Mouse (Mus musculus) erythroblast, adult 5-6 weeks (primary cell): ENCODE measurements around the gene Olig1. TPM values are rescaled to one million over a fixed set of nuclear protein-coding genes. Genes with fewer than 3 reads are reported as not detected.

Source experiments
- ATAC-seq: replicated peaks from 2 replicates; pipeline ENCODE4 v1.8.0; 2016; ENCODE audit warnings: moderate number of reproducible peaks, mild to moderate bottlenecking, moderate TSS enrichment, inconsistent platforms; ENCODE audit not compliant: poor library complexity, low FRiP score, severe bottlenecking
- total RNA-seq, 2 experiments: library from RNA; stranded (forward) in 1 of 2; stranded (reverse) in 1 of 2; fragments of 150-400 nt in 1 of 2; fragments of 200-764, 138-1000 nt in 1 of 2; gene quantifications; 2 replicates each; pipeline versions ENCODE4 v1.2.3 to v1.2.4; 2015 to 2017; ENCODE audit warnings: low replicate concordance in 2 of 2

Olig1 gene
- total RNA-seq (2015; ENCODE audit: low replicate concordance) (not detected in 2 replicates), total RNA-seq (2017; ENCODE audit: low replicate concordance) (not detected in 2 replicates)

DNA sequence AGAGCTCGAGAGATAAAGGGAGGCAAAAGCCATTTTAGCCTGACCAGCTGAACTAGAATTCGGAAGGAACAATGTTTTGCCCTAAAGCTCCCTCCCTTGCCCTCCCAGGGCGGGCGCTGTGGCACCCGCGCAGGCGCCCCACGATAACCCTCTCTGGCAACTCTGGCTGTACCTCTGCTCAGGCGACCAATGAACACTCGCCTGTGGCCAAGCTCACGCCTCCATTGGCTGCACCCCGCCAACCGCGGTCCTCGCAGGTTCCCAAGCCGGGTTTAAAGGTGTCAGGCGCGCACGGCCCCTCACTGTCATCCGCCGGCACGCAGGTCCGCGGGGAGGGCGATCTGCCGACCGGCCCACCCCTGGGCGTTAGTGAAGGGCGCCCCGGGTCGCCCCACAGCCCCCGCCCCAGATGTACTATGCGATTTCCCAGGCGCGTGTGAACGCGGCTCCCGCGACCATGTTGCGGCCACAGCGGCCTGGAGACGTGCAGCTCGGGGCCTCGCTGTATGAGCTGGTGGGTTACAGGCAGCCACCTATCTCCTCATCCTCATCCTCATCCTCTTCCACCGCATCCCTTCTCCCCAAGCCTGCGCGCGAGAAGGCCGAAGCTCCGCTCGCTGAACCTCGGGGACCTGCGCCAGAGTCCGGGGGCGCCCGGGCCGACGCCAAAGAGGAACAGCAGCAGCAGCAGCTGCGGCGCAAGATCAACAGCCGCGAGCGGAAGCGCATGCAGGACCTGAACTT lies at the start of gene Olig1:
Olig1 (plus strand) TSS at position 305 of the 744 bp plus-strand sequence.
- ATAC-seq = no peak

- no peak for ATAC-seq
Measured at GRCm38 (mm10) chr16:91222171-91222642, 47.4 kb upstream of the Olig1 start.

DNA sequence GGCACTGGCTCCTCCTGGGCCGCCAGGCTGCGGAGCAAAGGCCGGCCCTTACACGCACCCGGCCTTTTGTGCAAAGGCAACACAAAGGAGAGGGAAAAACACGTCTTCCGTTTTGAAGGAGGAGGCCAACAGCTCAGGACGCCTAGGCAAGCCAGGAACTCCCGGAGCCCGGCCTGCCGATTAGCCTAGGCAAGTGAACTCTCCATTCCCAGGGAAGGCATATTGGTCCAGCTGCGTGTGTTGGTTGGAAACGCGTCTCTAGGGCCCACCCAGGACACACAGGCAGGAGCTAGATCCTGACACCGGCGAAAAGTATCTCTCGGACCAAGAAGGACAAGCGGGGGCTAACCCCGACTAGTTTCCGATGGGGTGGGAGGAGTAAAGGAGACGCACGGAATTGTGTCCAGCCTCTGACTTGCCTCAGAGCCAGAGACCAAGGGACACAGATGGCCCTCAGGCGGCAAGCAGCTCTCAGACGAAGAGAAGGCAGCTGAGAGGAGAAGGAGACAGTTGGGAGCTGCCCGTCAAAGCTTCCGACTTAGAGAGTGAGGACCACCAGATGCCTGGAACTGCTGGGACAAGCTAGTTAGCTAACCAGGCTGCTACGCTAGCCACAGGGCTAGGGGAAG lies 46.8 kb upstream of the Olig1 start:
- ATAC-seq = no peak

DNA sequence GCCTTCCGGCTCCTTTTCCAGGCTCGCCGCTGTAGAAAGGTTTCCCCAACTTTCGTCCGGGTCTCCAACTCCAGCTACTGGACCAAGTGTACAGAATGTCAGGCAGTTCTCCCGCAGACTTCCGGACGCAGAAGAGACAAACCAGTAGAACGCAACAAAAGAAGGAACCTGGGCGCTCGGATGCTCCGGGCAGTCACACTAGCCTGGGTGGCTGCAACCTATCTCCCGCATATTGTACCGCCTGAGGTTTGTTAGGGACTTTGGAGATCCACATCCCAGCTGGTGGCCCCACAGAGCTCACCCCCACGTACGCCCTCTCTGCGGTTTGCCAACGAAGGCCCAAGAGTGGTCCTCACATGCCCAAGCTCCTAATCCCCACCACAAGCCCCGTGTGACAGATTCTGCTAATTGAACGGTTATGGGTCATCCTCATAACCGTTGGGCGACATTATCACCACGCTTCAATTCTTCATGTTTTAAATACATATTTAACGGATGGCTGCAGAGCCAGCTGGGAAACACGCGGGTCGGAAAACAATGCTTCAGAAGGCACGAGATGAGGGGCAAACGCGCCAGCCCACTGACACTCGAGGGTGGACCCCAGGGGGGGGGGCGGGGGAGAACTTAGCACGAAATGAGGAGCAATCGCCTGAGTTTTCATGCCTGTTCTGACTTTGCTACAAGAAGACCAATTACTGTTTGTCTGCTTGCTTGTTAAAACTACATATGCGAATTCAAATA lies 46.1 kb upstream of the Olig1 start:
- ATAC-seq = no peak

- no peak for ATAC-seq
Measured at GRCm38 (mm10) chr16:91224068-91224402, 45.5 kb upstream of the Olig1 start.

GRCm38 (mm10) chr16:91224481-91225232 lies 44.9 kb upstream of the Olig1 start:
- no peak for ATAC-seq

DNA sequence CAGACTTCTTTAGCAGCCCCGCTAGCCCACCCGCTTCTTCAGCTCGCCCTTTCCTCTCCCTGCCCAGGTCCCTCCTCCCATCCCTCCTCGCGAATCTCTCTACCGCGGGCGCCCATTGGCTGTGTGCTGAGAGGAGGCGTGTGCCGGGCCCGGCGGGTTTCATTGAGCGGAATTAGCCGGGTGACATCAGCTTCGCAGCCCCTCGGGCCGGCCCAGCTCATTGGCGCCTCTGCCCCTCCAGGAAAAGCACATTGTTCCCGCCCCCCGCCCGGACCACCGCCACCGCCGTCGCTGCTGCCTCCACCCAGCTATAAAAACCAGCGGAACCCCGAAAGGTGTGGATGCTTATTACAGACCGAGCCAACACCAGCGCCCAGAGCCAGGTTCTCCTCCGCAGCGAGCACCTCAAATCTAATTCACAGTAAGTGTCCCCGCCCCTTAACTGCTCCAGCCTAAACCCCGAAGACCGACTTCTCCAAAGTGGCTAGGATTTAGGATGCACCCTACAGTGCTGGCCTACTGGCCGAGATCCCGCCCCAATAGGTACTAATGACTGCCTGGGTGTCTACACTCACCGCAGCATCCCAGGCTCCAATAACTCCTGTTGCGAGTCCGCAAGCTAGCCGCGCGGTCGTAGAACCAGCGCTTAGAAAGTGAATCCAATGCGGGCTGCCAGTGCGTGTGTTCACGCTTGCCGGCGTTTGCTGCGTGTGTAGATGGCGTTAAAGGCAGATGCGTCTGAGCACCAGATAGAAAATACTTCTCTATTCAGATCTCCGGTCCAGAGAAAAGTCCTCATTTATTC lies 44.1 kb upstream of the Olig1 start, which contains the start of gene Olig2:
Olig2 (plus strand) TSS at position 225 of the 805 bp plus-strand sequence.
- no peak for ATAC-seq

DNA sequence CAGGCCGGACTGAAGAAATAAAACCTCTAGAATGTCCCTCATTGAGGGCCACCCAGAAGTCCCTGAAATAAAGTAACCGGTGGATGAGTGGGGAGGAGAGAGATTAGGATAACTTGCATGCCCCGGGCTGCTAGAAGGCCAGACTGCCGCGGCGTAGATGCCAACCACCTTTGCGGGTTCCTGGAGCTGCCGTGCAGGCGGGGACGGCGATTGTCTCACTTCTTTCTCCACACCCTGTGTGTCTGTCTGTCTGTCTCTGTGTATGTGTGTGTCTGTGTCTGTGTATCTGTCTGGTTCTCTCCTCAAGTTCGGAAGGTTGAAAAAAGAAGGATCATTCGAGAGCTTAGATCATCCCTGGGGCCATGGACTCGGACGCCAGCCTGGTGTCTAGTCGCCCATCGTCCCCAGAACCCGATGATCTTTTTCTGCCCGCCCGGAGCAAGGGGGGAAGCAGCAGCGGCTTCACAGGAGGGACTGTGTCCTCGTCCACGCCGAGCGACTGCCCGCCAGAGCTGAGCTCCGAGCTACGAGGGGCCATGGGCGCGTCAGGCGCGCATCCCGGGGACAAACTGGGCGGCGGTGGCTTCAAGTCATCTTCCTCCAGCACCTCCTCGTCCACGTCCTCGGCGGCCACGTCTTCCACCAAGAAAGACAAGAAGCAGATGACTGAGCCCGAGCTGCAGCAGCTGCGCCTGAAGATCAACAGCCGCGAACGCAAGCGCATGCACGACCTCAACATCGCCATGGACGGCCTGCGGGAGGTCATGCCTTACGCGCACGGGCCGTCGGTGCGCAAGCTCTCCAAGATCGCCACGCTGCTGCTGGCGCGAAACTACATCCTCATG lies 43.3 kb upstream of the Olig1 start:
- no peak for ATAC-seq

DNA sequence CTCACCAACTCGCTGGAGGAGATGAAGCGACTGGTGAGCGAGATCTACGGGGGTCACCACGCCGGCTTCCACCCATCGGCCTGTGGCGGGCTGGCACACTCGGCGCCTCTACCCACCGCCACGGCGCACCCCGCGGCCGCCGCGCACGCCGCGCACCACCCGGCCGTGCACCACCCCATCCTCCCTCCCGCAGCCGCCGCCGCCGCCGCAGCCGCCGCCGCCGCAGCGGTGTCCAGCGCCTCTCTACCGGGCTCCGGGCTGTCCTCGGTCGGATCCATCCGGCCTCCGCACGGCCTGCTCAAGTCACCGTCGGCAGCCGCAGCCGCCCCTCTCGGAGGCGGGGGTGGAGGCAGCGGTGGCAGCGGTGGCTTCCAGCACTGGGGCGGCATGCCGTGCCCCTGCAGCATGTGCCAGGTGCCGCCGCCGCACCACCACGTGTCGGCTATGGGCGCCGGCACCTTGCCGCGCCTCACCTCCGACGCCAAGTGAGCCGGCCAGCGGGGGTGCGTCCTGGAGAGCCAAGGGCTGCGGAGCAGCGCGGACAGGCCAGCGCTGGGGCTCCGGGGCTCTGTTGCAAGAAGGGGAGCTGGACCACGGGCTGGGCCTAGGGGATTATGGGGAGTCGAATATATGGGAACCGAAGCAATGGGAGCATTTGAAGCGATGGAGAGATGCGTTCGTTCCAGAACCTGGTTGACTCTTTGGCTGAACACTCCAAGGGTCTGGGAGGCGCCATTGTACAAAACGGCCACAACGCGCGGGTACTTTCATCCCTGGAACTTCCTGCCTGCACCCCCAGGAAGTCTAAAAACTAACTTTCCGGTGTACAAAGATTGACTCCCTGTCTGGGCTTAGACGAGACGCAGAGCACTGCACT lies 42.5 kb upstream of the Olig1 start:
- no peak for ATAC-seq

- ATAC-seq = no peak
Measured at GRCm38 (mm10) chr16:91227760-91228043, 41.9 kb upstream of the Olig1 start.

- ATAC-seq = no peak
Measured at GRCm38 (mm10) chr16:91228238-91229071, 41.1 kb upstream of the Olig1 start.

- no peak for ATAC-seq
Measured at GRCm38 (mm10) chr16:91229072-91229348, 40.6 kb upstream of the Olig1 start.

- no peak for ATAC-seq
Measured at GRCm38 (mm10) chr16:91229643-91230042, 39.9 kb upstream of the Olig1 start.

DNA sequence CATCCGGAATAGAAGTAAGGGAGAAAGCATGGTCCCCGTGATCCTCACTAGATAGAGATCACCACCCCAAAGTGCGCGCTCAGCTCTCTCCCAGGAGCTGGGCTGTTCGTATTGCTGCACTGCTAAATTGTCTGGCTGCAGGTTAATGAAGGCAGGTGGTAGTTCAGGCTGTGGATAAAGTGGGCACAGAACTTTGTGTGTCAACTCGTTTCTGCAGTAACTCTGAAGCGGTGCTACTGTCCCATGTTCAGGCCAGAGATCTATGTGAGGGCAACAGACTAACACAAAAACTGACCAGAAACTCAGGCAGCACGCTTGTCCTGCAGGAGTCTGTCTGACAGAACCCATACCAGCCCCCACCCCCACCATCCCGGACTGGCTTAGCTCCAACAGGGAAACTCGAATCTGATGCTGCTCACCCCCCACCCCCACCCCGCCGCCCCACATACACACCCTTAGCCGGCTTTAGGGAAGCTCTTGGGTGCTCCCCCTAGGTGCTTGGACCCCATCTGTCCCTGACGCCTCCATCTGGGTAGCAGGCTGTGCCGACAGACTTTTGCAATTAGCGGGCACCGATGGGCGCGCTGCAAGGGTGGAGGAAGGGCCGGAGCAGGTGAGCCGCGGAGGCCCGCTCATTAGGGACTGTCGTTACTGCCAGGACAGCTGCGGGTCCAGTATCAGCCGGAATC lies 37.6 kb upstream of the Olig1 start:
- ATAC-seq = no peak

DNA sequence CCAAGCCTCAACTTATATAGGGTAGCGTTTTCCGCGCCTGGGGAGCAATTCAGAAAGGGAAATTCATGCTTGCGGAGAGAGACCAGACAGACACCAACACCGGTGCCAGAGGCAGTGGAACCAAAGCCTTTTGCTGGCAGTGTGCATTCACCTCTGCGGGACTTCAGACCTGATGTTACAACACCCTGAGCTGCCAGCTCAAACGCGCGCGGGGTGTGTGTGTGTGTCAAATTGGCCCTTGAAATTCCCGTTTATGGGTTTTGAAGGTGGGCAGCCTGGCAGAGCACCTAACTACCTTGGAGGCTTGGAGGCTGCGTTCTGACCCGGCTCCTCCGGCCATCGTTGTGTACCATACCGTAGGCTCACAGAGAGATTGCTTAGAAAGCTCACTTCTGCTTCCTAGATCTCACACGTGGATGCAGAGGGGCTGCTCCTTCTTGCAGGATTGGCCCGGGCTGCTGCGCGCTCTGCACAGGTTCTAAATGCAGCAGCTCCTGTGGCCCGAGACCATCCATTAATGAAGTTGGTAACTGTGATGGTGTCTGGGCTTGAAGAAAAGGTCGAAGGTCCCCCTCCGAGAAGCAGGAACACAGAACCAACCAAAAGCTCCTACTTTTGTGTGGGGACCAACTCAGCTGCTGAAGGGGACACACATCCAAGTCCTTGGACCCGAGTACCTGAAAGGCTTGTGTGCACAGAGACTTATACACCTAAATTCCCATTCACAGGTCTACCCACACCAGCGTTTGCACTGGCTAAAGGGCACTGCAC lies 36.9 kb upstream of the Olig1 start:
- ATAC-seq = no peak
